Mouse (Mus musculus) liver, embryonic 14.5 days (tissue): ENCODE measurements around the gene Tppp. TPM values are rescaled to one million over a fixed set of nuclear protein-coding genes. Genes with fewer than 3 reads are reported as not detected.
"Not testable (repeated sequence)": the region's sequence is repeated elsewhere in the genome, so short reads cannot be mapped to it uniquely, and the experiment has no call there.

Experiments
- ATAC-seq: fragments of 200-750 bp; cut with Nextera tagmentation; 2 replicates; pipeline ENCODE4 v1.8.0; 2017; ENCODE audit warnings: moderate number of reproducible peaks, mild to moderate bottlenecking, moderate library complexity; ENCODE audit not compliant: insufficient read depth
- DNase-seq, 3 experiments: peaks; one replicate each; pipeline ENCODE4 v3.0.0-alpha.2; 2012 to 2013; ENCODE audit warnings: low read depth in 3 of 3, low spot score in 3 of 3
- H3K27ac ChIP-seq: fragments of 300-500 bp; sonication (generic); 2 replicates; pipeline ENCODE4 v1.5.1; 2014; ENCODE audit warnings: moderate library complexity, mild to moderate bottlenecking, control low read depth, inconsistent platforms
- H3K27me3 ChIP-seq: fragments of 300-500 bp; sonication (generic); 2 replicates; pipeline ENCODE4 v1.6.1; 2014; ENCODE audit warnings: mild to moderate bottlenecking, low read length, moderate library complexity; ENCODE audit not compliant: control insufficient read depth, insufficient read depth
- H3K36me3 ChIP-seq: fragments of 300-500 bp; sonication (generic); replicated peaks from 2 replicates; pipeline ENCODE4 v1.6.1; 2014; ENCODE audit warnings: low read depth; ENCODE audit not compliant: control insufficient read depth, insufficient read depth
- H3K4me1 ChIP-seq, 2 experiments: fragments of 200-500 bp in 1 of 2; fragments of 300-500 bp in 1 of 2; sonication (generic) in 1 of 2; replicated peaks; 2 replicates each; pipeline ENCODE4 v1.6.1; 2012 to 2014; ENCODE audit warnings: antibody characterized with exemption in 1 of 2, inconsistent platforms in 1 of 2, low read length in 1 of 2; ENCODE audit not compliant: control insufficient read depth in 2 of 2, insufficient read depth in 2 of 2
- H3K4me2 ChIP-seq: fragments of 300-500 bp; sonication (generic); 2 replicates; pipeline ENCODE4 v1.6.1; 2014; ENCODE audit warnings: low read depth, mild to moderate bottlenecking, control low read depth, moderate library complexity
- H3K4me3 ChIP-seq, 2 experiments: fragments of 200-500 bp in 1 of 2; fragments of 300-500 bp in 1 of 2; sonication (generic) in 1 of 2; 2 replicates each; pipeline ENCODE4 v1.5.1; 2012 to 2014; ENCODE audit warnings: low read depth in 2 of 2, low read length in 2 of 2, mild to moderate bottlenecking in 2 of 2, control low read depth in 1 of 2, inconsistent platforms in 1 of 2, moderate library complexity in 1 of 2; ENCODE audit not compliant: insufficient read depth in 1 of 2
- H3K9ac ChIP-seq: fragments of 300-500 bp; sonication (generic); replicated peaks from 2 replicates; pipeline ENCODE4 v1.6.1; 2014; ENCODE audit warnings: mild to moderate bottlenecking, control low read depth, moderate library complexity
- H3K9me3 ChIP-seq: fragments of 300-500 bp; sonication (generic); 2 replicates; pipeline ENCODE4 v1.6.1; 2016; ENCODE audit warnings: low read length, mixed read lengths; ENCODE audit not compliant: control insufficient read depth
- CTCF ChIP-seq: IDR thresholded peaks from 2 replicates; pipeline ENCODE4 v1.5.1; 2016; ENCODE audit warnings: antibody characterized with exemption, low read depth, control low read depth
- EP300 ChIP-seq: IDR thresholded peaks from 2 replicates; pipeline ENCODE4 v1.6.1; 2016; ENCODE audit warnings: antibody characterized with exemption, low read depth
- WGBS: fragments of 180-500 bp; shearing (Covaris S2); extraction: QIAGEN DNeasy Blood & Tissue Kit; methylation state at CpG from one replicate; pipeline ENCODE4 v1.1.7; 2014; ENCODE audit not compliant: insufficient replicate concordance; 5-methylcytosine and 5-hydroxymethylcytosine counted together
- polyA plus RNA-seq, 2 experiments: library from polyadenylated mRNA; depleted of rRNA in 1 of 2; stranded (reverse) in 1 of 2; unstranded in 1 of 2; fragments of >200 nt; fragmentation: Nextera tagmentation in 1 of 2; extraction: Ambion mirVana in 1 of 2; gene quantifications; 2 replicates each; pipeline versions ENCODE4 v1.2.1 to v1.2.3; 2012 to 2014

Tppp gene
- polyA plus RNA-seq, 2 experiments: 0.08 to 0.29 TPM

DNA sequence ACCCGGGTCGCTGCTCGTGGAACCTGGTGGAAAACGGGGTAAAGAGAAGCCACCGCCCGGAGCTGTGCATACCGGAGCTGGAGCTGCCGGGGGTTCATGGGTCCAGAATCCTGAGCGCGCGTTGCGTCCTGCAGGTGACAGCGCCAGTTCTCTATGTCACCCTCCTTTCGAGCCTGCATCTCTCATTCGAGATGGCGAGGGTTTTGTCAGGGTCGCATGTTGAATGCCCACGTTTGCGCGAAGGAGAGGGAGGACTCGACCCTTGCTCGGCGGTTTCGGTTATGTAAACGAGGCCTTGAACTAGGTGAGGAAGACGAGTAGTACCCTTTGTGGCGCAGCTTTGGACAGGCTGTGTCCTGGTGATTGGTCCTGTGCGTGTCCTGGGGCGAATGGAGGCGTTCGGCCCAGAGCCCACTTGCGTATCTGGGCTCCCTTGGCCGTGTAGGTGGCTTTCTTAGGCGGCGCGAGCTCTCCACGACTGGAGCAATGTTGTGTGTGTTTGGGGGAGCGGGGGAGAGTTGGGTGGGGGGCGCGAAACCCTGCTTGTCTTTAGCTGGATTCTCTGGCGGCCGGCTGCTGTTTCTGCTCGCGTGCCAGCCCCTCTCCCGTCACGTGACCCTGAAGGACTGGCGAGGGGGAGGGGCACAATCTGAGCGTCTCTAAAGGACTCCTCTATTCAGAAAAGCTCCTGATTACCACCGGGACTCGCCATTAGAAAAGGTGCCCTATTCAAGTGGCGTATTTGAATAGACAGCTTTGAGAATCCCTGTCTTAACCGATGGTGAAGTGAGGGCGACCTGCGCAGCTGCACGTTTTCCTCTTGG lies 796 bp downstream of the Tppp start:
- no peaks in the 10 kb centered on the region for H3K9me3 ChIP-seq
- peaks cover under 1 to 6% of the 10 kb centered on the region in 2 experiments; a peak in 2 of 4 replicates for H3K4me1 ChIP-seq
- peak overlapping the region; percentile 65 for H3K4me2 ChIP-seq
- WGBS: 1% methylated on average over 55 of the region's 55 CpGs
- DNase-seq (no peak), ATAC-seq (peak; percentile 8; the same call in 1 of the 2 replicates)
- no peak overlapping the region for H3K9ac ChIP-seq
- TF ChIP-seq EP300 (no peak), CTCF (no peak)
- H3K4me3 ChIP-seq: peak overlapping the region; percentile 36 to 55
- no peak overlapping the region for H3K27ac ChIP-seq
- peaks cover 34% of the 10 kb centered on the region for H3K27me3 ChIP-seq
- no peaks in the 10 kb centered on the region for H3K36me3 ChIP-seq

DNA sequence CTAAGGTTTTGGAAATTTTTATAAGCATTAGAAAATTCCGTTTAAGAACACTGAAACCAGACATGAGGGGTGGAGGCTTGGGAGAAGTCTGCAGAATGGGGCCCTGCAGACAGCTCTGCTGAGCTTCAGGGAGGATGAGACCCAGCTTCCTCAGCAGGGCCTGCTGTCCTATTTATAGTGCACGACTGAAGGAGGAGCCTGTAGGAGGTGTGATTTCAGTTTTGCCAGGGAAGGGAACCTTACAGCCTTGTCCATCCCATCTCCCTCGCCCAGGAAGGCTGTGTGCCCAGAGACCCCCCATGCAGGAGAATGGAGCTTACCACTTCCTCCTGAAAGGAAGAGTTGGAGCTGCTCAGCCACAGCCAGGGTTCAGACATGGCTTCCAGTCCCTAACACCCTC lies 1.5 kb downstream of the Tppp start:
- H3K9ac ChIP-seq: no peak overlapping the region
- H3K9me3 ChIP-seq: no peaks in the 10 kb centered on the region
- peak overlapping the region; percentile 65 for H3K4me2 ChIP-seq
- peaks cover 34% of the 10 kb centered on the region for H3K27me3 ChIP-seq
- no peaks in the 10 kb centered on the region for H3K36me3 ChIP-seq
- TF ChIP-seq EP300: no peak
- TF ChIP-seq CTCF: no peak
- WGBS: 4% methylated on average over 3 of the region's 3 CpGs
- H3K4me1 ChIP-seq: peaks cover 0 to 5% of the 10 kb centered on the region in 2 experiments; a peak in 1 of 4 replicates
- ATAC-seq (no peak), DNase-seq (no peak)
- H3K27ac ChIP-seq: no peak overlapping the region
- H3K4me3 ChIP-seq: no peak overlapping the region; a peak in 1 of 4 replicates

DNA sequence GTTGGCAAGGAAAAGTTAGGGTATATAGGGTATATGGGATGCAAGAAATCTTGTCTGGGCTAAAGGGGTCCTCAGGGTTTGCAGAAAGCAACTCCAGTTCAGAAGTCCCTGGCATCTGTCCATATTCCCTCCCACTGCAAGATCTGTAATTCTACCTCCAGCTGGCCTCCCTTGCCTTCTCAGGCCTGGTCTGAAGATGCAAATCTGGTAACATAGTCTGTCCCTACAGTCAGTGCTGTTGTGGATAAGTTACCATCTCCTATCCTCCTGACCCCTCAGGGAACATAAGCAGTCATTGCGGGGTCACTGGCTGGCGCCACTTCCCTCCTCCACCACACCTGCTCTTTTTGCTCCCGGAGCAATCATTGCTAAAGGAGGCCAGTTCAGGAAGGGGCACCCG lies 6.7 kb downstream of the Tppp start:
- Histone ChIP-seq H3K27me3 (peaks cover 12% of the 10 kb centered on the region), H3K27ac (no peak overlapping the region), H3K36me3 (no peaks in the 10 kb centered on the region), H3K4me3 (no peak overlapping the region), H3K9ac (no peak overlapping the region), H3K4me1 (peaks cover 0 to 10% of the 10 kb centered on the region in 2 experiments; a peak in 3 of 4 replicates), H3K4me2 (no peak overlapping the region), H3K9me3 (no peaks in the 10 kb centered on the region)
- 73% methylated on average over 4 of the region's 4 CpGs for WGBS
- ATAC-seq (no peak), DNase-seq (no peak)
- TF ChIP-seq EP300: no peak
- no peak for TF ChIP-seq CTCF

DNA sequence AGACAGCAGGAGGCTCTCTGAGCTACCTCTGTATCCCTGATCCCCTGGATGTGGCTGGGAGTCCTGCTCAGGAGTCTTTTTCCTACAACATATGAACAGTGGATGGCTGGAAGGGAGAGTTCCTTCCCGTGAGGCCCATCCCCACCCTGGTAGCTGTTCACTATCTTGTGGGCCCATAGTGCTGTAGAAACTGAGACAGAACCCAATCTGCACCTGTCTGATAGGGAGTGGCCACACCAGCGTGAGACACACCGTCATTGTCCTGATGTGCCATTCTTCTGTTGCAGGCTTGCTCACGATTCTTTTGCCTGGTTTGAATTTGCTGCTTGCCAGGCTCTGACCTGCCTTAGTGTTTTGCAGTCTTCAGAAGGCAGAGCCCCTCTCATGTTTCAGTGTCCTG lies 8.2 kb downstream of the Tppp start:
- Histone ChIP-seq H3K4me2 (no peak overlapping the region), H3K27ac (no peak overlapping the region), H3K4me1 (peaks cover 0 to 10% of the 10 kb centered on the region in 2 experiments; a peak in 3 of 4 replicates), H3K4me3 (no peak overlapping the region), H3K36me3 (no peaks in the 10 kb centered on the region), H3K9me3 (no peaks in the 10 kb centered on the region), H3K9ac (no peak overlapping the region), H3K27me3 (no peaks in the 10 kb centered on the region; the same call in 1 of the 2 replicates)
- no peak for DNase-seq
- 18% methylated on average over 4 of the region's 4 CpGs for WGBS
- peak; percentile 70; the same call in 1 of the 2 replicates for ATAC-seq
- TF ChIP-seq EP300 (peak; percentile 35; the same call in 1 of the 2 replicates), CTCF (no peak)

DNA sequence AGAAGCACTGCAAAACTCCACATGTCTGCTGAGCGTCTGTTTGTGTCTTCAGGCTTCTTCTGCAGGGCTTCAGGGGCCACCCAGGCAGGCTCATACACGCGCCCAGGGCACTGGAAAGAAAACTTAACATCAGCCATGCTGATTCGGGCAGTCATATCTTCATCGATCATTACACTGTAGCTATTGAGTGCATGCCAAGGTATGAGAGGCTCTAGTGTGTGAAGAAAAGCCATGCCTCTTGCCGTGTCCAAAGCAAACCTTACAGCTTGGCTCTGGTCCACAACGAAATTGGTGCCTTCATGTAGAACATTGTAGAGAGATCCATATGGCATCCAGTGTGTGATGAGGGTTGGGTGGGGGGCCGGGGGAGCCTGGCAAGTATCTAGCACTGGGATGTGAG lies 9.8 kb downstream of the Tppp start:
- ATAC-seq, DNase-seq: not testable (repeated sequence)

More for the DNA sequence above, 9.8 kb downstream of the Tppp start:
- not testable (repeated sequence) for H3K4me3 ChIP-seq, H3K36me3 ChIP-seq, H3K4me2 ChIP-seq, H3K4me1 ChIP-seq, H3K27ac ChIP-seq, H3K27me3 ChIP-seq, H3K9me3 ChIP-seq, H3K9ac ChIP-seq
- 75% methylated on average over 8 of the region's 8 CpGs for WGBS
